Mouse (Mus musculus) C2C12 (cell line): Measurements from ENCODE around the gene Anks6. TPM values are rescaled to one million over a fixed set of nuclear protein-coding genes. Genes with fewer than 3 reads are reported as not detected.

Experiments used
- H3K27me3 ChIP-seq: one replicate; pipeline ENCODE4 v1.6.1; 2011; ENCODE audit not compliant: control insufficient read depth, insufficient read depth, insufficient read length
- H3K36me3 ChIP-seq: one replicate; pipeline ENCODE4 v1.6.1; 2011; ENCODE audit not compliant: control insufficient read depth, insufficient read depth
- H3K4me3 ChIP-seq: one replicate; pipeline ENCODE4 v1.5.1; 2011; ENCODE audit warnings: mild to moderate bottlenecking, control low read depth; ENCODE audit not compliant: poor library complexity, insufficient read depth, severe bottlenecking
- H3K79me2 ChIP-seq: one replicate; pipeline ENCODE4 v1.6.1; 2011; ENCODE audit not compliant: control insufficient read depth, insufficient read depth
- H3K79me3 ChIP-seq: one replicate; pipeline ENCODE4 v1.6.1; 2011; ENCODE audit warnings: low read depth, control low read depth
- H3ac ChIP-seq: one replicate; pipeline ENCODE3; 2011; ENCODE audit warnings: low read depth; ENCODE audit not compliant: control insufficient read depth, insufficient read length
- CEBPB ChIP-seq: IDR thresholded peaks from one replicate; pipeline ENCODE4 v1.6.1; 2011; ENCODE audit warnings: low read depth, mild to moderate bottlenecking, control low read depth, moderate library complexity
- CTCF ChIP-seq: IDR thresholded peaks from one replicate; pipeline ENCODE4 v1.5.1; 2011; ENCODE audit not compliant: control insufficient read depth, insufficient read depth, insufficient read length
- FOSL1 ChIP-seq: IDR thresholded peaks from one replicate; pipeline ENCODE4 v1.8.0; 2011; ENCODE audit warnings: mild to moderate bottlenecking, low read length; ENCODE audit not compliant: poor library complexity, insufficient read depth, severe bottlenecking
- MAX ChIP-seq: IDR thresholded peaks from one replicate; pipeline ENCODE4 v1.6.1; 2011; ENCODE audit warnings: mild to moderate bottlenecking, control low read depth
- MYOD1 ChIP-seq: IDR thresholded peaks from one replicate; pipeline ENCODE4 v1.6.1; 2011; ENCODE audit warnings: low read depth; ENCODE audit not compliant: control insufficient read depth, insufficient read length
- MYOG ChIP-seq: IDR thresholded peaks from one replicate; pipeline ENCODE4 v1.6.1; 2011; ENCODE audit not compliant: control insufficient read depth, insufficient read length; ENCODE audit errors: extremely low read depth
- USF1 ChIP-seq: IDR thresholded peaks from one replicate; pipeline ENCODE4 v1.6.1; 2011; ENCODE audit warnings: low read depth, mild to moderate bottlenecking, control low read depth, moderate library complexity
- polyA plus RNA-seq: library from polyadenylated mRNA; unstranded; fragments of >200 nt; fragmentation: generic; extraction: Trizol; gene quantifications from one replicate; pipeline ENCODE4 v1.2.1, GENCODE M21; 2012; ENCODE audit warnings: missing spikeins

Gene Anks6
- polyA plus RNA-seq, 1 experiment, result 0.44 TPM

- Histone ChIP-seq H3K27me3 (no peaks in the 10 kb centered on the region), H3K79me2 (no peaks in the 10 kb centered on the region), H3K79me3 (no peaks in the 10 kb centered on the region), H3ac (no peak overlapping the region), H3K4me3 (no peak overlapping the region), H3K36me3 (no peaks in the 10 kb centered on the region)
- TF ChIP-seq FOSL1, result no peak
- TF ChIP-seq CEBPB, result no peak
- TF ChIP-seq MYOD1, result no peak
- no peak for TF ChIP-seq USF1
- no peak for TF ChIP-seq CTCF
- TF ChIP-seq MYOG, result no peak
- TF ChIP-seq MAX, result no peak
Measured at GRCm38 (mm10) chr4:47039586-47039985, 17.6 kb downstream of the Anks6 start.

GRCm38 (mm10) chr4:47037321-47037657 is 19.9 kb downstream of the Anks6 start:
- Histone ChIP-seq H3K79me3 (no peaks in the 10 kb centered on the region), H3K36me3 (no peaks in the 10 kb centered on the region), H3K4me3 (no peak overlapping the region), H3ac (no peak overlapping the region), H3K27me3 (no peaks in the 10 kb centered on the region), H3K79me2 (no peaks in the 10 kb centered on the region)
- peak; percentile 70 for TF ChIP-seq CTCF
- TF ChIP-seq MYOG, result no peak

GRCm38 (mm10) chr4:47036486-47037320 is 20.5 kb downstream of the Anks6 start:
- Histone ChIP-seq H3ac (no peak overlapping the region), H3K36me3 (no peaks in the 10 kb centered on the region), H3K4me3 (no peak overlapping the region), H3K79me3 (no peaks in the 10 kb centered on the region), H3K79me2 (no peaks in the 10 kb centered on the region), H3K27me3 (no peaks in the 10 kb centered on the region)
- TF ChIP-seq MYOD1, result no peak
- TF ChIP-seq CEBPB, result no peak
- no peak for TF ChIP-seq FOSL1
- TF ChIP-seq USF1, result no peak
- TF ChIP-seq CTCF, result no peak
- no peak for TF ChIP-seq MYOG
- no peak for TF ChIP-seq MAX

- TF ChIP-seq CEBPB (no peak), USF1 (no peak), CTCF (no peak), MYOD1 (no peak), MAX (no peak), MYOG (no peak), FOSL1 (no peak)
- Histone ChIP-seq H3ac (no peak overlapping the region), H3K4me3 (no peak overlapping the region), H3K79me2 (no peaks in the 10 kb centered on the region), H3K27me3 (no peaks in the 10 kb centered on the region), H3K36me3 (no peaks in the 10 kb centered on the region), H3K79me3 (no peaks in the 10 kb centered on the region)
Measured at GRCm38 (mm10) chr4:47035536-47035935, 21.7 kb downstream of the Anks6 start.

GRCm38 (mm10) chr4:47032171-47032570 is 25.1 kb downstream of the Anks6 start:
- Histone ChIP-seq H3K36me3 (no peaks in the 10 kb centered on the region), H3K79me3 (no peaks in the 10 kb centered on the region), H3ac (no peak overlapping the region), H3K4me3 (no peak overlapping the region), H3K79me2 (no peaks in the 10 kb centered on the region), H3K27me3 (no peaks in the 10 kb centered on the region)
- TF ChIP-seq USF1 (no peak), MYOG (no peak), CTCF (no peak), CEBPB (no peak), FOSL1 (no peak), MAX (no peak), MYOD1 (no peak)

GRCm38 (mm10) chr4:47028791-47029190 is 28.4 kb downstream of the Anks6 start:
- no peaks in the 10 kb centered on the region for H3K36me3 ChIP-seq
- H3K4me3 ChIP-seq, result no peak overlapping the region
- no peak overlapping the region for H3ac ChIP-seq
- no peak for TF ChIP-seq FOSL1
- TF ChIP-seq MYOD1, result no peak
- no peak for TF ChIP-seq MAX
- no peak for TF ChIP-seq CTCF
- no peak for TF ChIP-seq CEBPB
- H3K79me3 ChIP-seq, result no peaks in the 10 kb centered on the region
- H3K79me2 ChIP-seq, result no peaks in the 10 kb centered on the region
- no peaks in the 10 kb centered on the region for H3K27me3 ChIP-seq
